8 mouse cellular contexts compared by ENCODE assay signal in the genomic region with DNA sequence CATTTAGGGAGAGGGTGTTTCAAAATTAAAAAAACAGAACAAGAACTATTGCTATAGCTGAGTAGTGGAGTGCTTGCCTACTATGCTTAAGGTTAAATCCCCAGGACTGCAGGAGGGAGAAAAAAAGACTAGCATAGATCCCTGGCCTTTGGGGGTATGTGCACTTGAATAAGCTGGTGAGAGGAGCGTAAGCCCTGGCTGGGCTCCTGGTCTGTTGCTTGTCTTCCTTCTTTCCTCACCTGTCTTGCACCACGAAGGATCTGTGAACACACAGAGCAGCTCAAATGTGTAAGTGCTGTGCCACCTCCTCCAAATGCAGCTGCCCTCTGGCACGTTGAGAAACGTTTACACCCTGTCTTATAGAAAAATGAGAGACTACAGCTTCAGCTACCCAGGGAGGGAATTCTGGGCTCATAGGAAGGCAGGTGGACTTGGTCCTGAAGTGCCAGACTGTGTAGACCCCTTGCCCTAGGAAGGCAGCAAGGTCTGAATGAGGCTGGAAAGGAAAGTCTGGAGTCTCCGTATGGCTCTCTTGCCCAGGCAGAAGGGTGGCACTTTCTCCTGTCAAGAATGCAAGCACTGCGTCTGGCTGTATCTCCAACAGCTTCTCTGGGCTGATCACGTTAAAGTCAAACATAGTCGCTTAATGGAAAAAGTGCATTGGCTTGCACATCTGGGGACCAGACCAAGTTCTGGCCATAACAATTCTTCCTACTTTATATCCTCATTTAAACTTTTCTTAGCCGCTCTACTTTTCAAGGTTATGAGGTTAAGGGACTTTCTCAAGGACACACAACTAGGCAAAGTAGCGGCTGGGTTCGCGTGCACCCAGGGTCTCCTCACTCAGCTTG. TPM values are rescaled to one million over a fixed set of nuclear protein-coding genes. Genes with fewer than 3 reads are reported as not detected.
A peak's percentile ranks its signal among the peaks of the same experiment; 100 is the strongest.
DNase-seq lines count a peak whose midpoint lies in the region; ATAC-seq and TF ChIP-seq lines count a peak whose summit lies in the region.

No protein-coding gene starts in this region.

- ATAC-seq in hindbrain, embryonic 14.5 days (ENCODE audit: low FRiP score) = 0 out of 2 replicates have a peak, but pooled peaks have one; percentile 4

- peak overlapping the region; percentile 93 for H3K27ac ChIP-seq in gastrocnemius, adult 2 months
- peak overlapping the region; percentile 95 for H3K27ac ChIP-seq in embryonic facial prominence, embryonic 10.5 days (replicated peaks)
- H3K27ac ChIP-seq in hindbrain, embryonic 14.5 days = no peak overlapping the region

- 18% methylated on average over 12 of the region's 12 CpGs for WGBS in embryonic facial prominence, embryonic 10.5 days
- WGBS in hindbrain, embryonic 14.5 days = 23% methylated on average over 12 of the region's 12 CpGs

- H3K4me2 ChIP-seq in hindbrain, embryonic 14.5 days (replicated peaks) = peak overlapping the region; percentile 73

- intact Hi-C loops in gastrocnemius, adult 2 months (cut with DNase I) = no loop called here
- intact Hi-C loops in gastrocnemius, postnatal 14 days (cut with DNase I; ENCODE audit: low total_unique reads) = no loop called here

- peak overlapping the region; percentile 31 for H3ac ChIP-seq in C2C12 (ENCODE audit: control insufficient read depth, insufficient read length, low read depth)

- H3K4me3 ChIP-seq in gastrocnemius, adult 2 months = peak overlapping the region; percentile 95
- H3K4me3 ChIP-seq in C2C12 (ENCODE audit: insufficient read depth, poor library complexity, severe bottlenecking) = peak overlapping the region; percentile 93
- H3K4me3 ChIP-seq in embryonic facial prominence, embryonic 10.5 days = peak overlapping the region; percentile 99
- peak overlapping the region; percentile 91 for H3K4me3 ChIP-seq in hindbrain, embryonic 14.5 days (replicated peaks; ENCODE audit: low read length)

- no peaks in the 10 kb centered on the region for H3K9me3 ChIP-seq in embryonic facial prominence, embryonic 10.5 days
- no peaks in the 10 kb centered on the region for H3K9me3 ChIP-seq in hindbrain, embryonic 14.5 days (ENCODE audit: control insufficient read depth, low read length)

- TF ChIP-seq CTCF in gastrocnemius, adult 2 months (IDR thresholded peaks at IDR 0.05) = no peak
- TF ChIP-seq CTCF in C2C12 (IDR thresholded peaks at IDR 0.05; ENCODE audit: control insufficient read depth, insufficient read depth, insufficient read length) = no peak

- H3K79me3 ChIP-seq in C2C12 (ENCODE audit: low read depth) = peaks cover 35% of the 10 kb centered on the region

- H3K4me1 ChIP-seq in embryonic facial prominence, embryonic 10.5 days = peaks cover 26% of the 10 kb centered on the region
- peaks cover 18% of the 10 kb centered on the region for H3K4me1 ChIP-seq in hindbrain, embryonic 14.5 days (replicated peaks; ENCODE audit: control insufficient read depth, insufficient read depth, low read length)

- no peak for DNase-seq in gastrocnemius, adult 2 months
- no peak for DNase-seq in gastrocnemius, postnatal 14 days
- DNase-seq in embryonic facial prominence, embryonic 10.5 days (ENCODE audit: low spot score) = peak; percentile 19
- no peak for DNase-seq in hindbrain, embryonic 14.5 days (ENCODE audit: low spot score)
- peak; percentile 16 for DNase-seq in mesoderm, embryonic 11.5 days (ENCODE audit: low read depth, low spot score)
- DNase-seq in urinary bladder, adult 2 months (ENCODE audit: low spot score) = no peak
- no peak for DNase-seq in urinary bladder, postnatal 36 days (ENCODE audit: low spot score in 2 of 2)

- H3K36me3 ChIP-seq in C2C12 (ENCODE audit: control insufficient read depth, insufficient read depth) = peaks cover 3% of the 10 kb centered on the region
- H3K36me3 ChIP-seq in embryonic facial prominence, embryonic 10.5 days (replicated peaks) = no peaks in the 10 kb centered on the region
- H3K36me3 ChIP-seq in hindbrain, embryonic 14.5 days (replicated peaks; ENCODE audit: control insufficient read depth, insufficient read depth) = no peaks in the 10 kb centered on the region

- peaks cover 44% of the 10 kb centered on the region for H3K79me2 ChIP-seq in C2C12 (ENCODE audit: control insufficient read depth, insufficient read depth)

- no peaks in the 10 kb centered on the region for H3K27me3 ChIP-seq in C2C12 (ENCODE audit: control insufficient read depth, insufficient read depth, insufficient read length)
- no peaks in the 10 kb centered on the region for H3K27me3 ChIP-seq in embryonic facial prominence, embryonic 10.5 days (replicated peaks; ENCODE audit: low read depth, poor library complexity, severe bottlenecking)
- H3K27me3 ChIP-seq in hindbrain, embryonic 14.5 days (ENCODE audit: control insufficient read depth, insufficient read depth, low read length) = no peaks in the 10 kb centered on the region

- 0 out of 2 replicates have a peak overlapping the region, but pooled peaks have one; percentile 22 for H3K9ac ChIP-seq in hindbrain, embryonic 14.5 days

TF ChIP-seq in C2C12, 6 proteins besides CTCF, POLR2A, EP300 and RAD21:
- TF ChIP-seq FOSL1 (IDR thresholded peaks at IDR 0.05; ENCODE audit: insufficient read depth, low read length, poor library complexity, severe bottlenecking) (no peak), MYOG (IDR thresholded peaks at IDR 0.05; ENCODE audit: control insufficient read depth, extremely low read depth, insufficient read length) (no peak)

RNA-seq across cellular contexts. Expression of a gene that starts 0.7 kb away (rescaled TPM):
- 10 to 100 TPM; 37.2 to 37.8 TPM for total RNA-seq in gastrocnemius, adult 2 months (2021)
- 10 to 100 TPM; 22.7 to 24.3 TPM for total RNA-seq in gastrocnemius, postnatal 14 days (2021)
- polyA plus RNA-seq in C2C12 (2012; fragmentation: generic; extraction: Trizol) = 11.9 TPM
- 36.5 and 39.6 TPM in 2 replicates for polyA plus RNA-seq in embryonic facial prominence, embryonic 10.5 days (2016; fragmentation: Nextera tagmentation; extraction: Ambion mirVana)
- 77.5 and 86.4 TPM in 2 replicates for polyA plus RNA-seq in hindbrain, embryonic 14.5 days (2014; fragmentation: Nextera tagmentation; extraction: Ambion mirVana)
- 12.3 and 15.8 TPM in 2 replicates for polyA plus RNA-seq in urinary bladder, adult 2 months (2012; rRNA removed)

RNA-seq across cellular contexts. Expression of a gene that starts 31.5 kb away (rescaled TPM):
- not detected for total RNA-seq in gastrocnemius, adult 2 months (2021)
- under 1 TPM in 1 of 2 experiments, not detected in 1; 0.22 TPM for total RNA-seq in gastrocnemius, postnatal 14 days (2021)
- not detected for polyA plus RNA-seq in C2C12 (2012; fragmentation: generic; extraction: Trizol)
- not detected in 2 replicates for polyA plus RNA-seq in embryonic facial prominence, embryonic 10.5 days (2016; fragmentation: Nextera tagmentation; extraction: Ambion mirVana)
- polyA plus RNA-seq in hindbrain, embryonic 14.5 days (2014; fragmentation: Nextera tagmentation; extraction: Ambion mirVana) = not detected in 2 replicates
- 1.1 and 1.5 TPM in 2 replicates for polyA plus RNA-seq in urinary bladder, adult 2 months (2012; rRNA removed)

Comparison
In these comparisons a context has a peak if more than half of its experiments do, and no peak if none do; other contexts are left out.
1. DNase-seq: peak in embryonic facial prominence, embryonic 10.5 days (single experiment) and mesoderm, embryonic 11.5 days (single experiment); none in gastrocnemius, adult 2 months (single experiment), gastrocnemius, postnatal 14 days (single experiment), hindbrain, embryonic 14.5 days (single experiment), urinary bladder, adult 2 months (single experiment) and urinary bladder, postnatal 36 days (0 of 2).
2. Peak in every context shown above with its lines, with median percentiles within 50 percentile points of each other: H3K4me3 ChIP-seq.